Mouse (Mus musculus) C2C12 (cell line): ENCODE results near the gene Cd300lb.

Source experiments
- CEBPB ChIP-seq: IDR thresholded peaks from one replicate; pipeline ENCODE4 v1.6.1; 2011; ENCODE audit warnings: low read depth, mild to moderate bottlenecking, control low read depth, moderate library complexity
- CTCF ChIP-seq: IDR thresholded peaks from one replicate; pipeline ENCODE4 v1.5.1; 2011; ENCODE audit not compliant: control insufficient read depth, insufficient read depth, insufficient read length
- FOSL1 ChIP-seq: IDR thresholded peaks from one replicate; pipeline ENCODE4 v1.8.0; 2011; ENCODE audit warnings: mild to moderate bottlenecking, low read length; ENCODE audit not compliant: poor library complexity, insufficient read depth, severe bottlenecking
- MAX ChIP-seq: IDR thresholded peaks from one replicate; pipeline ENCODE4 v1.6.1; 2011; ENCODE audit warnings: mild to moderate bottlenecking, control low read depth
- MYOD1 ChIP-seq: IDR thresholded peaks from one replicate; pipeline ENCODE4 v1.6.1; 2011; ENCODE audit warnings: low read depth; ENCODE audit not compliant: control insufficient read depth, insufficient read length
- MYOG ChIP-seq: IDR thresholded peaks from one replicate; pipeline ENCODE4 v1.6.1; 2011; ENCODE audit not compliant: control insufficient read depth, insufficient read length; ENCODE audit errors: extremely low read depth
- USF1 ChIP-seq: IDR thresholded peaks from one replicate; pipeline ENCODE4 v1.6.1; 2011; ENCODE audit warnings: low read depth, mild to moderate bottlenecking, control low read depth, moderate library complexity

GRCm38 (mm10) chr11:114960369-114960768, 26.2 kb upstream of the Cd300lb start:
- no peak for TF ChIP-seq CTCF
- no peak for TF ChIP-seq MAX
- no peak for TF ChIP-seq USF1
- no peak for TF ChIP-seq MYOD1
- no peak for TF ChIP-seq CEBPB
- no peak for TF ChIP-seq MYOG
- no peak for TF ChIP-seq FOSL1
